9 mouse cellular contexts compared by ENCODE assay signal in genomic region chr5:120806458-120806857, GRCm38 (mm10). TPM values are rescaled to one million over a fixed set of nuclear protein-coding genes. Genes with fewer than 3 reads are reported as not detected.
DNase-seq lines count a peak whose midpoint lies in the region; ATAC-seq and TF ChIP-seq lines count a peak whose summit lies in the region.
"Had no signal": no experiment of that assay in that cellular context is flagged by ENCODE, and none has a peak within 500 bp of the region (broad histone marks: within the 10 kb centered on the region; RNA-seq: fewer than 3 reads in every experiment).

No protein-coding gene starts in this region.

- H3K4me2 ChIP-seq in forebrain, embryonic 13.5 days, result no peak overlapping the region
- H3K4me2 ChIP-seq in midbrain, embryonic 11.5 days, result no peak overlapping the region
- no peak overlapping the region for H3K4me2 ChIP-seq in midbrain, embryonic 16.5 days (ENCODE audit: low read length)
- H3K4me2 ChIP-seq in lung, postnatal 0 days (replicated peaks; ENCODE audit: low read depth, low read length), result no peak overlapping the region

- H3K27ac ChIP-seq in forebrain, embryonic 10.5 days, result no peak overlapping the region
- no peak overlapping the region for H3K27ac ChIP-seq in forebrain, embryonic 13.5 days
- no peak overlapping the region for H3K27ac ChIP-seq in midbrain, embryonic 11.5 days (ENCODE audit: low read depth, low read length)
- H3K27ac ChIP-seq in midbrain, embryonic 16.5 days (ENCODE audit: low read length), result no peak overlapping the region
- no peak overlapping the region for H3K27ac ChIP-seq in lung, postnatal 0 days (ENCODE audit: low read length)

- peaks cover 8% of the 10 kb centered on the region for H3K4me1 ChIP-seq in forebrain, embryonic 10.5 days
- H3K4me1 ChIP-seq in forebrain, embryonic 13.5 days, result no peaks in the 10 kb centered on the region
- no peaks in the 10 kb centered on the region for H3K4me1 ChIP-seq in midbrain, embryonic 11.5 days (ENCODE audit: control insufficient read depth, insufficient read depth, low read length)
- peaks cover 1% of the 10 kb centered on the region; the same call in 1 of the 2 replicates for H3K4me1 ChIP-seq in midbrain, embryonic 16.5 days (ENCODE audit: control insufficient read depth, insufficient read depth, low read length)
- no peaks in the 10 kb centered on the region for H3K4me1 ChIP-seq in lung, postnatal 0 days (ENCODE audit: insufficient read depth, low read depth, low read length)

- 82% methylated on average over 1 of the region's 1 CpGs for WGBS in forebrain, embryonic 10.5 days
- 78% methylated on average over 1 of the region's 1 CpGs for WGBS in forebrain, embryonic 13.5 days
- WGBS in midbrain, embryonic 11.5 days, result 85% methylated on average over 1 of the region's 1 CpGs
- 94% methylated on average over 1 of the region's 1 CpGs for WGBS in midbrain, embryonic 16.5 days
- 100% methylated on average over 1 of the region's 1 CpGs for WGBS in lung, postnatal 0 days

- H3K4me3 ChIP-seq in forebrain, embryonic 10.5 days, result no peak overlapping the region
- no peak overlapping the region for H3K4me3 ChIP-seq in forebrain, embryonic 13.5 days
- no peak overlapping the region for H3K4me3 ChIP-seq in midbrain, embryonic 11.5 days (ENCODE audit: low read depth, low read length)
- H3K4me3 ChIP-seq in midbrain, embryonic 16.5 days (ENCODE audit: low read depth, low read length), result no peak overlapping the region
- no peak overlapping the region for H3K4me3 ChIP-seq in lung, postnatal 0 days (ENCODE audit: low read depth, low read length)

- H3K36me3 ChIP-seq in forebrain, embryonic 10.5 days (replicated peaks), result no peaks in the 10 kb centered on the region
- no peaks in the 10 kb centered on the region for H3K36me3 ChIP-seq in forebrain, embryonic 13.5 days (ENCODE audit: poor library complexity, severe bottlenecking)
- H3K36me3 ChIP-seq in midbrain, embryonic 11.5 days (ENCODE audit: control insufficient read depth, insufficient read depth, low read length), result no peaks in the 10 kb centered on the region
- no peaks in the 10 kb centered on the region for H3K36me3 ChIP-seq in midbrain, embryonic 16.5 days (ENCODE audit: control insufficient read depth, insufficient read depth, low read length)
- no peaks in the 10 kb centered on the region for H3K36me3 ChIP-seq in lung, postnatal 0 days (ENCODE audit: insufficient read depth, low read length)

- H3K9me3 ChIP-seq in forebrain, embryonic 10.5 days, result no peaks in the 10 kb centered on the region
- no peaks in the 10 kb centered on the region for H3K9me3 ChIP-seq in forebrain, embryonic 13.5 days (replicated peaks)
- H3K9me3 ChIP-seq in midbrain, embryonic 11.5 days (ENCODE audit: control insufficient read depth, low read length), result no peaks in the 10 kb centered on the region
- H3K9me3 ChIP-seq in midbrain, embryonic 16.5 days (replicated peaks; ENCODE audit: control insufficient read depth, low read length, poor library complexity, severe bottlenecking), result 0 out of 2 replicates have a peak, but pooled peaks cover 2% of the 10 kb centered on the region
- no peaks in the 10 kb centered on the region for H3K9me3 ChIP-seq in lung, postnatal 0 days (ENCODE audit: low read length)

- ATAC-seq in forebrain, embryonic 13.5 days, result no peak
- ATAC-seq in midbrain, embryonic 11.5 days (ENCODE audit: low FRiP score), result no peak
- ATAC-seq in midbrain, embryonic 16.5 days, result no peak
- no peak for ATAC-seq in lung, postnatal 0 days

- no peak overlapping the region for H3K9ac ChIP-seq in forebrain, embryonic 13.5 days
- H3K9ac ChIP-seq in midbrain, embryonic 11.5 days (ENCODE audit: low read length), result no peak overlapping the region
- no peak overlapping the region for H3K9ac ChIP-seq in midbrain, embryonic 16.5 days (ENCODE audit: low read depth, low read length)
- H3K9ac ChIP-seq in lung, postnatal 0 days (replicated peaks; ENCODE audit: low read depth), result no peak overlapping the region

- TF ChIP-seq CTCF in lung, postnatal 0 days (IDR thresholded peaks at IDR 0.05), result peak; percentile 73

- H3K27me3 ChIP-seq in forebrain, embryonic 10.5 days (ENCODE audit: poor library complexity, severe bottlenecking), result no peaks in the 10 kb centered on the region
- no peaks in the 10 kb centered on the region for H3K27me3 ChIP-seq in forebrain, embryonic 13.5 days
- H3K27me3 ChIP-seq in midbrain, embryonic 11.5 days (ENCODE audit: control insufficient read depth, insufficient read depth, low read length), result no peaks in the 10 kb centered on the region
- no peaks in the 10 kb centered on the region for H3K27me3 ChIP-seq in midbrain, embryonic 16.5 days (ENCODE audit: control insufficient read depth, insufficient read depth, low read depth, low read length)
- no peaks in the 10 kb centered on the region for H3K27me3 ChIP-seq in lung, postnatal 0 days (replicated peaks; ENCODE audit: insufficient read depth, low read length)

- TF ChIP-seq EP300 in lung, postnatal 0 days (IDR thresholded peaks at IDR 0.05), result no peak

- peak; percentile 62 for DNase-seq in forebrain, embryonic 10.5 days (ENCODE audit: extremely low spot score, low spot score)
- DNase-seq in midbrain, embryonic 11.5 days (ENCODE audit: low spot score, missing footprints), result peak; percentile 93
- DNase-seq in cerebellum, adult 18-20 months, result peak; percentile 44 to 61
- DNase-seq in heart, postnatal 4 days, result peak; percentile 48
- DNase-seq in lung, postnatal 0 days (ENCODE audit: low spot score), result peak; percentile 59
- DNase-seq in spleen, postnatal 10 days (ENCODE audit: low spot score in 2 of 2), result peak; percentile 46 to 77

RNA-seq across cellular contexts. Expression of gene Oas1c, which starts 5.9 kb away (rescaled TPM):
- 0.33 and 0.41 TPM in 2 replicates for polyA plus RNA-seq in forebrain, embryonic 10.5 days (2016; fragmentation: Nextera tagmentation; extraction: Ambion mirVana)
- 0.26 and 0.60 TPM in 2 replicates for polyA plus RNA-seq in forebrain, embryonic 13.5 days (2015; fragmentation: Nextera tagmentation; extraction: Ambion mirVana)
- 0.14 and 0.15 TPM in 2 replicates for polyA plus RNA-seq in midbrain, embryonic 11.5 days (2014; fragmentation: Nextera tagmentation; extraction: Ambion mirVana)
- polyA plus RNA-seq in midbrain, embryonic 16.5 days (2015; fragmentation: Nextera tagmentation; extraction: Ambion mirVana), result 0.17 and 0.45 TPM in 2 replicates
- total RNA-seq in heart, postnatal 4 days (2021), result under 1 TPM; 0.36 to 0.91 TPM
- polyA plus RNA-seq in lung, postnatal 0 days (2015; fragmentation: Nextera tagmentation; extraction: Ambion mirVana), result 1.5 and 1.7 TPM in 2 replicates

RNA-seq across cellular contexts. Expression of gene Oas1e, which starts 11.1 kb away (rescaled TPM):
- not detected in 2 replicates for polyA plus RNA-seq in forebrain, embryonic 10.5 days (2016; fragmentation: Nextera tagmentation; extraction: Ambion mirVana)
- polyA plus RNA-seq in forebrain, embryonic 13.5 days (2015; fragmentation: Nextera tagmentation; extraction: Ambion mirVana), result not detected in 2 replicates
- polyA plus RNA-seq in midbrain, embryonic 11.5 days (2014; fragmentation: Nextera tagmentation; extraction: Ambion mirVana), result 0.12 TPM in 1 of 2 replicates, not detected in the other
- 0.34 and 0.72 TPM in 2 replicates for polyA plus RNA-seq in midbrain, embryonic 16.5 days (2015; fragmentation: Nextera tagmentation; extraction: Ambion mirVana)
- not detected for total RNA-seq in heart, postnatal 4 days (2021)
- polyA plus RNA-seq in lung, postnatal 0 days (2015; fragmentation: Nextera tagmentation; extraction: Ambion mirVana), result 0.30 and 0.60 TPM in 2 replicates
- polyA plus RNA-seq: stomach, embryonic 16.5 days had no signal

RNA-seq across cellular contexts. Expression of gene Oas3, which starts 29.0 kb away (rescaled TPM):
- polyA plus RNA-seq in forebrain, embryonic 10.5 days (2016; fragmentation: Nextera tagmentation; extraction: Ambion mirVana), result 0.07 and 0.14 TPM in 2 replicates
- polyA plus RNA-seq in forebrain, embryonic 13.5 days (2015; fragmentation: Nextera tagmentation; extraction: Ambion mirVana), result 0.11 and 0.17 TPM in 2 replicates
- 0.11 and 0.20 TPM in 2 replicates for polyA plus RNA-seq in midbrain, embryonic 11.5 days (2014; fragmentation: Nextera tagmentation; extraction: Ambion mirVana)
- 1.1 and 1.4 TPM in 2 replicates for polyA plus RNA-seq in midbrain, embryonic 16.5 days (2015; fragmentation: Nextera tagmentation; extraction: Ambion mirVana)
- total RNA-seq in heart, postnatal 4 days (2021), result under 1 TPM; 0.07 to 0.14 TPM
- polyA plus RNA-seq in lung, postnatal 0 days (2015; fragmentation: Nextera tagmentation; extraction: Ambion mirVana), result 0.20 and 0.31 TPM in 2 replicates

RNA-seq across cellular contexts. Expression of gene Oas1f, which starts 40.7 kb away (rescaled TPM):
- polyA plus RNA-seq in forebrain, embryonic 10.5 days (2016; fragmentation: Nextera tagmentation; extraction: Ambion mirVana), result not detected in 2 replicates
- polyA plus RNA-seq in forebrain, embryonic 13.5 days (2015; fragmentation: Nextera tagmentation; extraction: Ambion mirVana), result not detected in 2 replicates
- 0.08 TPM in 1 of 2 replicates, not detected in the other for polyA plus RNA-seq in midbrain, embryonic 11.5 days (2014; fragmentation: Nextera tagmentation; extraction: Ambion mirVana)
- polyA plus RNA-seq in midbrain, embryonic 16.5 days (2015; fragmentation: Nextera tagmentation; extraction: Ambion mirVana), result not detected in 2 replicates
- not detected for total RNA-seq in heart, postnatal 4 days (2021)
- polyA plus RNA-seq in lung, postnatal 0 days (2015; fragmentation: Nextera tagmentation; extraction: Ambion mirVana), result not detected in 2 replicates
- polyA plus RNA-seq: stomach, embryonic 16.5 days had no signal

RNA-seq across cellular contexts. Expression of gene Oas1h, which starts 54.8 kb away (rescaled TPM):
- not detected in 2 replicates for polyA plus RNA-seq in forebrain, embryonic 10.5 days (2016; fragmentation: Nextera tagmentation; extraction: Ambion mirVana)
- polyA plus RNA-seq in forebrain, embryonic 13.5 days (2015; fragmentation: Nextera tagmentation; extraction: Ambion mirVana), result not detected in 2 replicates
- not detected in 2 replicates for polyA plus RNA-seq in midbrain, embryonic 11.5 days (2014; fragmentation: Nextera tagmentation; extraction: Ambion mirVana)
- not detected in 2 replicates for polyA plus RNA-seq in midbrain, embryonic 16.5 days (2015; fragmentation: Nextera tagmentation; extraction: Ambion mirVana)
- not detected for total RNA-seq in heart, postnatal 4 days (2021)
- not detected in 2 replicates for polyA plus RNA-seq in lung, postnatal 0 days (2015; fragmentation: Nextera tagmentation; extraction: Ambion mirVana)
- polyA plus RNA-seq: stomach, embryonic 16.5 days had no signal
